Mouse (Mus musculus) mouse embryonic stem cell (cell line): ENCODE measurements at regions not wholly inside any gene's neighbourhood (a gene's known extent, or its start where the extent isn't known, plus 50 kb on each side); places are given as distances from the start of the nearest gene placed in this dataset.

ENCODE experiments used
- in situ Hi-C, 2 experiments: fragments of 300-500 bp; cut with MboI; formaldehyde crosslinking; loops; 1 replicate in 1 of 2; 3 replicates in 1 of 2; pipeline ENCODE4 v1.14.3; 2019 to 2020; ENCODE audit warnings: low sequenced_read_pairs in 2 of 2, low pct_unique_long_range_greater_than_20kb in 1 of 2, mixed read lengths in 1 of 2; ENCODE audit not compliant: unreplicated experiment in 1 of 2

DNA sequence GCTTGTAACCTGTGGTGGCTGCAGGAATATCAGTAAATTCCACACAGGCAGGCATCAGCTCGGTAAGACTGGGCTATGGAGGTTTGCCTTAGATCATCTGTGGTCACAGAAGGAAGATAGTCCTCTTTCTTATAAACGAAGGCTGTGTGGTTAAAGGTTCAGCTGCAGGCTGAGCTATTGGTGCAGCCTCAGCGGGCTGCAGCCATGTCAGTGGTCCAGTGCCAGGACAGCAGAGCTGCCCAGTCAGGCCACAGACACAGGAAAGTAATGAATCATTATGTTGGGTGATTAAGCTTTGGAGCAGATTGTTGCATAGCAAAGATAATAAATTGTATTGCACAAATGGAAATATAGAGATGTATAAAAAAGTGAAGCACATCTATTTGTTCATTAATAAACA is 57.0 kb upstream of the Vangl1 start:
- in situ Hi-C loops: no loop called here
